Mouse (Mus musculus) heart, adult 11 months (tissue): ENCODE data around the gene Tmem104.

Experiments used
- DNase-seq: peaks from one replicate; pipeline ENCODE4 v3.0.0; 2022

The Tmem104 gene

DNA sequence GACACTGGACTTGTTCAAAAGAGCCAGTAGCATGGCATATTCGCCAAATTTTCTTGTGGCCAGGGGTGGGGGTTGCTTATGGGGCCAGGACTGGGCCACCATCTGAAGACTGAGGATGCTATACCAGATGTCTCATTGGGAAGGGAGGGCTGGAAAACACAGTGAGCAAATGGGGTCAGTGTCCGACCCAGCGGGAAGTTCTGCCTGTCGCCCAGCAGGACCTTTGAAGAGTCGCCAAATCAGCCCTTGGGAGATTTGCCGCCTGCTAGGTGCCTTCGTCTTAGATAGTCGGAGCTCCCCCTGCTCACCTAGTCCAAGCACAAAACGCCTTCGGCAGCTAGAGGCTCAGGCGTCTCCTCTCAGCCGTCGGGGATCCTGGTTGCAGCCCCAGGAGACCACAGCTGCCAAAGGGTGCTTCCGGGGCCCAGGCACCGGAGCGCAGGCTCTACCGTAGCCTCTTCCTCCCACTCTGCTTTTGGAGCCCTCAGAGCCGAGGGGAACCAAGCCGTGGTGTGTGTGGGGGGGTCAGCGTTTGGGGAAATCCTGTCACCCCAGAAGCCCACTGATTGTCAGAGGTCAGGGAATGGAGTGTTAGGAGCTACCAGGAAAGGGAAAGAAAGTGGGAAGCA lies 78.6 kb downstream of the Tmem104 start:
- no peak for DNase-seq

DNA sequence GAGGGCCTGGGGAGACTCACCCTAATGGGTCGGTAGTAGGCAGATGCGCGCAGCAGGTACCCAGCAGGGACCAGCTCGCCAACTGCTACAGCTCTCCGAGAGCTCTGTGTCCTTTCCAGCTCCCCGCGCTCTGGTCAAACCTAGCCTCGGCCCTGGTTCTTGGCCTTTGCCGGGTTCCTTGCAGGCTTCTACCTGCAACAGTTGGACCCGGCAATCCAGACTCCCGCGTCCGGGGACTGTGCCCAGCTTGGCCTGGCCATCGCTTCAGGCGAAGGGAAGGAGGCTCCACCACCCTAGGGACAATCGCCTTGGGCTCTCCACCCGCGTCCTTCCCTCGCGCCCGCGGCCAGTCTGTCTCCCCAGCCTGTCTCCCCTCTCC lies 79.1 kb downstream of the Tmem104 start:
- no peak for DNase-seq

GRCm38 (mm10) chr11:115267061-115267883 lies 80.0 kb downstream of the Tmem104 start, which contains the start of gene Grin2c:
Gene Grin2c (minus strand): TSS chr11:115267243.
- DNase-seq: no peak

- no peak for DNase-seq
Observed at GRCm38 (mm10) chr11:115267958-115268357, 80.7 kb downstream of the Tmem104 start.

GRCm38 (mm10) chr11:115269330-115270066 lies 82.2 kb downstream of the Tmem104 start:
- peak; percentile 91 for DNase-seq

DNA sequence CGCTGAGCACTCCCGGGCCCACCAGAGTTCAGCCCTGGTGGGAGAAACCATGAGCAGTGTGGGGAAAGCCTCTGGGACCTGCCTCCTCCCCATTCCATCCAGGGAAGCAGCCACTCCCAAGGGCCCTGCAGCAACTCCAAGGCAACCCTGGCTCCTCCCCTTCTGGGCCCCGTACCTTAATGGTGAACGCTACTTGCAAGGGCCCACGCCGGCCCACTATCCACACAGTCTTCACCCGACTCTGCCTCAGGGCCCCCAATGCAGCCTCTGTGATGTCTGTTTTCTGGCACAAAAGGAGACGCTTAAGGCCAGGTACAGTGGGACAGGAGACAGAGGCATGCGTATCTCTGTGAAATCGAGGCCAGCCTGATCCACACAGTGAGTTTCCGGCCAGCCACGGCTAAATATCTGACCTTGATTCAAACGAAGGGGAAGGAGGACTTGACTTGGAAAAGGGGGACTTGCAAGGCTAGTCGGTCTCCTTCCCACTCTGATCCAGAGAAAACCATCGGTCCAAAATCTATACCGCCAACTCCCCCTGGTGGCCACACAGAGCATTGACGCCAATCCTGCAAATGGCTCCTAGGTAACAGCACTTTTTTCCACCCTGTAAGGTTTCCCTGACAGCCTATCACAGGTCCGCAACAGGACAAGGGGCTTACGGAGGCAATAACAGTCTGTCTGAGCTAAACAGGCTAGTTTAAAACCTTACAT lies 83.0 kb downstream of the Tmem104 start:
- peak; percentile 96 for DNase-seq

- no peak for DNase-seq
Observed at GRCm38 (mm10) chr11:115271052-115271451, 83.8 kb downstream of the Tmem104 start.

DNA sequence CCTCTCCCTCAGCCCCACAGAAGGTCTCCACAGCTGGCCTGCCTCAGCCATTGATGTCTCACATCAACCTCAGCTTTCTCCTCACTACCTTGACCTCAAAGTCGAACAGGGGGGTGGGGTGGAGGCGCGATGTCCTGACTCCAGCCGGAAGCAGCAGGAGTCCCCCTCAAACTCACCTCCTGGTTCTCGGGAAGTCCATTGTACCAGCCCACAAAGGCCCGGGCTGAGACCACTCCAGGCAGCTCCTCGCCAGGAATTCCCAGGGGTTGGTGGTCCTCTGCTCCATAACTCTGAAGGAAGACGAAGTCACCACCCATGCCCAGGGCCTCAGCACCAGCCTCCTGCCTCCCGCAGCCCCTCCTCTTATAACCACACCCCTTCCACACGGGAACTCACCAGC lies 84.2 kb downstream of the Tmem104 start:
- no peak for DNase-seq

DNA sequence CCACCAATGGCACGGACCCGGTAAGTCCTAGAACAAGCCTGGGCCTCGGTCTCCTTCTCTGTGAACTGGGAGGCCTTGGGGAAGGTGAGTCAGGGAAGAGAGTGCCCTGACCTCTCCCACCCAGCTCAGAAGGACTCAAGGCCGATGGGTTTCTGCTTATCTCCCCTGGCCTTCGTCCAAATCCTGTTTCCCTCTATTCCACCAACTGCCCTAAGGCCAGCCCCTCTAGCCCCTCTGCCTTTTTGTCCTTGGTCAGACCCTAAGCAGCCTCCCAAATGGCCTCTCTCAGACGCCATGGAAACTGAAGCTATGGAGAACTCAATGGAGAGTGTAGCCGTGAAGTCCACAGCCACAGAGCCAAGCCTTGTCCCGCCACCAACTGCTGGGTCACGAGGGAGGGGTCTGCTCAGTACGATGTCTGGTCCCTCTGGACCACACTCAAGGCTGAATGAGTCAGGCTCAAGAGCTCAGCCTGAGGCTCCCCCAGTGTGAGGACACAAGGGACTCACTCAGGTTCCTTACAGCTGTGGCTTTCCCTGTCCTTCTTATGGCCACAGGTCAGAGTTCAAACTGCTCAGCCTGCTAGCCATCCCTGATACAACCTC lies 85.7 kb downstream of the Tmem104 start:
- DNase-seq: no peak

- DNase-seq: no peak
Observed at GRCm38 (mm10) chr11:115273735-115274134, 86.4 kb downstream of the Tmem104 start.

GRCm38 (mm10) chr11:115274178-115274577 lies 86.9 kb downstream of the Tmem104 start:
- DNase-seq: peak; percentile 90

GRCm38 (mm10) chr11:115274771-115275170 lies 87.5 kb downstream of the Tmem104 start:
- DNase-seq: peak; percentile 87

DNA sequence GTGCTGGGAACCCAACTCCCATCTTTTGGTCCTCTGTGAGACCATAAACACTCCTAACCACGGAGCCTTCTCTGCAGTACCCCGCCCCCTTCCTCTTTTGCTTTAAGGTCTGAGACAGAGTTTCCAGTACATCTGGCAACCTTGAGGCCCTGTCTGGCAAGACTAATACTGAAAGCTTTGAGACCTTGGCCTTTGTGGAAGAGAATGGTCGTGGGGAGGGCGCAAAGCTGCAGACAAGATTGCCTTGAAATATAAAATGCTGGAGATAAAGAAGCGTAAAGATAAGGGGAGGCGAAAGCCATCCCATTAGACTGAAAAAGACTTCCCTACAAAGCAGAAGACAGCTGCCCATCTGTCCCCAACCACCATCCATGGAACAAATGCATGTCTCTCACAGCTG lies 88.2 kb downstream of the Tmem104 start:
- no peak for DNase-seq

- DNase-seq: peak; percentile 92
Observed at GRCm38 (mm10) chr11:115275954-115276353, 88.7 kb downstream of the Tmem104 start.

DNA sequence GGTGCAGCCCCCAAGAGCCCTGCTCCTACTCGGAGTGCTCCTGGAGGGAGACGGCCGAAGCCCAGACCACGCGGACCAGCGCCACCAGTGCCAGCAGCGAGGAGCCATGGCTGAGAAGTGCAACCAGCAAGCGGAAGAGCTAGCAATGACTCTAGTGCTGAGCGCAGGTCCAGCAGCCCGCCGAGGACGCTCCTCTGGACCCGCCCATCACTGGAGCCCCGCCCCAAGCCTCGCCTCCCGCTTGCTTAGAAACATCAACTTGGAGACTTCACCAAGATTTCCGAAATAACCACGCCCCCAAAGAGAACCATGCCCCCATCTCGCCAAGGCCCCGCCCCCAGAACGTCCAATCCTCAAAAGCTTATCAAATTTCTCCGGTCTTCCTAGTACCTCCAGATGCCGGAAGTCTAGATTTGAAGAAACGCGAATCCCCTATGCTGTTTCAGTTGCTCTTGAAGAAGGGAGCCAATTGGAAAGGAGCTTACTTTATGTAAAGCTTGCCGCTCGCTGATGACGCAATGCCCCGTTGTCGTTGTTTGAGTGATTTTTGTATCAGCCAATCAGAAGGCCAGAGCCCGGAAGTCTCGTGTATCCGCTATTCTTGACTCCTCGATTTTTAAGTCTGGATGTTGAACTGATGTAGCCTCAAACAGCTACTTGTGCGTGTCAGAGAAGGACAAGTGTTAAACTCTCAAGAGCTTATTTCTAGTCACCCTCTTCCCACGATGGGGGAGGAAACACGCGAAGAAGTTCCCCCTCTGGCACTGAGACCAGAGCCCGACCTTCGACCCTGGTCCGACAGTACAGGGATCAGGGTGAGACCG lies 89.7 kb downstream of the Tmem104 start, which contains the start of gene Fdxr:
Fdxr (minus strand) TSS at position 271 of the 824 bp plus-strand sequence.
- DNase-seq: peak; percentile 100

DNA sequence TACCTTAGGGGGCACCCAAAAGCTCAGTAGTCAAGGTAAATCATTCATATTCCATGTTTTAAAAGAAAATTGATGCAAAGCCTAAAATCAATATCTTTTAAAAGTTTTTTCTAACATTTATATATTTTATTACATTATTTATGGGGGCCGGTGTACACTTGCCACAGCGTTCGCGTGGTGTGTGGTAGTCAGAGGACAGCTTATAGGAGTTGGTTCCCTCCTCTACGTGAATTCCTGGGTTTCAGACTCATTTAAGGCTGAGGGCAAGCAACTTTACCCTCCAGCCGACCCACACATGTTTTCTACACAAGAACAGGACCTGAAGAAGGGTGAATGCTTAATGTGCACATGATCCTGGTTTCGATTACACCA lies 90.3 kb downstream of the Tmem104 start:
- DNase-seq: peak; percentile 89

DNA sequence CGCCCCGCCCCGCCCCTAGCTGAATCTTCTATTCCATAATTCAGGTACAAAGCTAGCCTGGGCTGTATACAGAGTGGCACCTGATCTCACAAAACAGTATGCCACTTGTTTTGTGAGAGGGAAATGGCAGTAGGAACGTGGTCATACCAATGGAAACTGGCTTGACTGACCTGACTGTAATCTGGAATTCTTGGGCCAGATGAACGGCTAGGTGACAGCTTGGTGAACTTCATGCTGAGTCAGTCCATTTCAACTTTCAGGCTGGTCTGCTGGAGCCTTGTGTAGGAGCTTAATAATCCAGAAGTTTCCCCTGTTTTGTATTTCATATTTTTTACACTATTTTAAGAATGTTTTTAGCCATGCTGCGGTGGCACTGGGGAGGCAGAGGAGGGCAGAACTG lies 90.9 kb downstream of the Tmem104 start:
- peak; percentile 89 for DNase-seq

DNA sequence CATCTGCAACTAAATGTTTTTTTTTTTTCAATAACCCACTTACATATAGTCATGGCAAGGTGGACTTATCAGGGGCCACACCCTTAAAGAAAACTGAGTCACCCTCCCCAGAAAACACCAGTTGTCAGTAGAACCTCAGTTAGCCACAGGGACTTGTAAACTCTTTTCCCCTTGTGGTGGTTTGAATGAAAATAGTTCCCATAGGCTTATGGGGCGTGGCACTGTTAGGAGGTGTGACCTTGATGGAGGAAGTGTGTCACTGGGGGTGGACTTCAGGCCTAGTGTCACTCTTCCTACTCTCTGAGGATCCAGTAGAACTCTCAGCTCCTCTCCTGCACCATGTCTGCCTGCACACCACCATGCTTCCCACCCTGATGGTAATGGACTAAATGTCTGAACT lies 92.4 kb downstream of the Tmem104 start:
- no peak for DNase-seq

GRCm38 (mm10) chr11:115282295-115282694 lies 95.0 kb downstream of the Tmem104 start:
- peak; percentile 97 for DNase-seq

GRCm38 (mm10) chr11:115282723-115283485 lies 95.6 kb downstream of the Tmem104 start:
- DNase-seq: peak; percentile 93

GRCm38 (mm10) chr11:115283486-115283765 lies 96.1 kb downstream of the Tmem104 start:
- DNase-seq: peak; percentile 93
